Mouse (Mus musculus) C2C12 (cell line): ENCODE data around the gene Ngef. TPM values are rescaled to one million over a fixed set of nuclear protein-coding genes. Genes with fewer than 3 reads are reported as not detected.

Experiments
- H3K27me3 ChIP-seq: one replicate; pipeline ENCODE4 v1.6.1; 2011; ENCODE audit not compliant: control insufficient read depth, insufficient read depth, insufficient read length
- H3K36me3 ChIP-seq: one replicate; pipeline ENCODE4 v1.6.1; 2011; ENCODE audit not compliant: control insufficient read depth, insufficient read depth
- H3K4me3 ChIP-seq: one replicate; pipeline ENCODE4 v1.5.1; 2011; ENCODE audit warnings: mild to moderate bottlenecking, control low read depth; ENCODE audit not compliant: poor library complexity, insufficient read depth, severe bottlenecking
- H3K79me2 ChIP-seq: one replicate; pipeline ENCODE4 v1.6.1; 2011; ENCODE audit not compliant: control insufficient read depth, insufficient read depth
- H3K79me3 ChIP-seq: one replicate; pipeline ENCODE4 v1.6.1; 2011; ENCODE audit warnings: low read depth, control low read depth
- H3ac ChIP-seq: one replicate; pipeline ENCODE3; 2011; ENCODE audit warnings: low read depth; ENCODE audit not compliant: control insufficient read depth, insufficient read length
- CEBPB ChIP-seq: IDR thresholded peaks from one replicate; pipeline ENCODE4 v1.6.1; 2011; ENCODE audit warnings: low read depth, mild to moderate bottlenecking, control low read depth, moderate library complexity
- CTCF ChIP-seq: IDR thresholded peaks from one replicate; pipeline ENCODE4 v1.5.1; 2011; ENCODE audit not compliant: control insufficient read depth, insufficient read depth, insufficient read length
- FOSL1 ChIP-seq: IDR thresholded peaks from one replicate; pipeline ENCODE4 v1.8.0; 2011; ENCODE audit warnings: mild to moderate bottlenecking, low read length; ENCODE audit not compliant: poor library complexity, insufficient read depth, severe bottlenecking
- MAX ChIP-seq: IDR thresholded peaks from one replicate; pipeline ENCODE4 v1.6.1; 2011; ENCODE audit warnings: mild to moderate bottlenecking, control low read depth
- MYOD1 ChIP-seq: IDR thresholded peaks from one replicate; pipeline ENCODE4 v1.6.1; 2011; ENCODE audit warnings: low read depth; ENCODE audit not compliant: control insufficient read depth, insufficient read length
- MYOG ChIP-seq: IDR thresholded peaks from one replicate; pipeline ENCODE4 v1.6.1; 2011; ENCODE audit not compliant: control insufficient read depth, insufficient read length; ENCODE audit errors: extremely low read depth
- USF1 ChIP-seq: IDR thresholded peaks from one replicate; pipeline ENCODE4 v1.6.1; 2011; ENCODE audit warnings: low read depth, mild to moderate bottlenecking, control low read depth, moderate library complexity
- polyA plus RNA-seq: library from polyadenylated mRNA; unstranded; fragments of >200 nt; fragmentation: generic; extraction: Trizol; gene quantifications from one replicate; pipeline ENCODE4 v1.2.1, GENCODE M21; 2012; ENCODE audit warnings: missing spikeins

Gene Ngef
- polyA plus RNA-seq, 1 experiment: 15.6 TPM

GRCm38 (mm10) chr1:87614576-87615295, 41.1 kb upstream of the Ngef start:
- no peaks in the 10 kb centered on the region for H3K79me3 ChIP-seq
- no peak overlapping the region for H3K4me3 ChIP-seq
- H3K36me3 ChIP-seq: no peaks in the 10 kb centered on the region
- no peak overlapping the region for H3ac ChIP-seq
- no peaks in the 10 kb centered on the region for H3K27me3 ChIP-seq
- TF ChIP-seq CEBPB (no peak), USF1 (no peak), FOSL1 (no peak), MYOD1 (no peak), MYOG (no peak), MAX (no peak), CTCF (no peak)
- no peaks in the 10 kb centered on the region for H3K79me2 ChIP-seq

GRCm38 (mm10) chr1:87608416-87609046, 34.9 kb upstream of the Ngef start:
- TF ChIP-seq MYOG: no peak
- peak; percentile 85 for TF ChIP-seq CTCF
- no peaks in the 10 kb centered on the region for H3K79me3 ChIP-seq
- H3K36me3 ChIP-seq: no peaks in the 10 kb centered on the region
- H3ac ChIP-seq: no peak overlapping the region
- no peak overlapping the region for H3K4me3 ChIP-seq
- H3K79me2 ChIP-seq: no peaks in the 10 kb centered on the region
- no peaks in the 10 kb centered on the region for H3K27me3 ChIP-seq

- no peak overlapping the region for H3K4me3 ChIP-seq
- no peaks in the 10 kb centered on the region for H3K79me3 ChIP-seq
- TF ChIP-seq MAX: peak; percentile 48
- TF ChIP-seq CEBPB: no peak
- TF ChIP-seq MYOD1: peak; percentile 7
- TF ChIP-seq CTCF: no peak
- H3ac ChIP-seq: peak overlapping the region; percentile 24
- no peaks in the 10 kb centered on the region for H3K36me3 ChIP-seq
- no peaks in the 10 kb centered on the region for H3K27me3 ChIP-seq
- H3K79me2 ChIP-seq: no peaks in the 10 kb centered on the region
Measured at GRCm38 (mm10) chr1:87607385-87608091, 33.9 kb upstream of the Ngef start.

- H3K79me2 ChIP-seq: no peaks in the 10 kb centered on the region
- H3K27me3 ChIP-seq: no peaks in the 10 kb centered on the region
- H3K4me3 ChIP-seq: no peak overlapping the region
- no peak overlapping the region for H3ac ChIP-seq
- no peak for TF ChIP-seq MYOD1
- no peak for TF ChIP-seq FOSL1
- TF ChIP-seq CTCF: no peak
- TF ChIP-seq MYOG: no peak
- TF ChIP-seq USF1: no peak
- no peak for TF ChIP-seq CEBPB
- TF ChIP-seq MAX: no peak
- H3K36me3 ChIP-seq: no peaks in the 10 kb centered on the region
- H3K79me3 ChIP-seq: no peaks in the 10 kb centered on the region
Measured at GRCm38 (mm10) chr1:87605296-87605695, 31.6 kb upstream of the Ngef start.

- no peaks in the 10 kb centered on the region for H3K27me3 ChIP-seq
- H3ac ChIP-seq: no peak overlapping the region
- H3K79me2 ChIP-seq: no peaks in the 10 kb centered on the region
- H3K4me3 ChIP-seq: no peak overlapping the region
- H3K36me3 ChIP-seq: no peaks in the 10 kb centered on the region
- no peaks in the 10 kb centered on the region for H3K79me3 ChIP-seq
- TF ChIP-seq MAX (no peak), CEBPB (no peak), USF1 (no peak), MYOG (no peak), MYOD1 (no peak), CTCF (no peak)
Measured at GRCm38 (mm10) chr1:87603389-87603788, 29.7 kb upstream of the Ngef start.

- H3K36me3 ChIP-seq: no peaks in the 10 kb centered on the region
Measured at GRCm38 (mm10) chr1:87601801-87602200, 28.1 kb upstream of the Ngef start.

More at GRCm38 (mm10) chr1:87601801-87602200, 28.1 kb upstream of the Ngef start:
- Histone ChIP-seq H3K79me3 (no peaks in the 10 kb centered on the region), H3ac (no peak overlapping the region), H3K4me3 (no peak overlapping the region), H3K79me2 (no peaks in the 10 kb centered on the region), H3K27me3 (no peaks in the 10 kb centered on the region)
- TF ChIP-seq CTCF (no peak), CEBPB (no peak), FOSL1 (no peak), MAX (no peak), MYOG (no peak)
